Mouse (Mus musculus): ENCODE measurements around the gene Adamts8. TPM values are rescaled to one million over a fixed set of nuclear protein-coding genes. Genes with fewer than 3 reads are reported as not detected.

Adamts8 gene
- polyA plus RNA-seq, 1 experiment = 0.22 TPM

- H3K36me3 ChIP-seq (ENCODE audit: control insufficient read depth, insufficient read depth, low read length, poor library complexity, severe bottlenecking) = peaks cover 2% of the 10 kb centered on the region; the same call in 1 of the 2 replicates
Measured at GRCm38 (mm10) chr9:31011533-31011932, 69.2 kb downstream of the Adamts8 start.

GRCm38 (mm10) chr9:31012674-31013073 is 70.3 kb downstream of the Adamts8 start:
- H3K9me3 ChIP-seq (replicated peaks; ENCODE audit: control insufficient read depth, insufficient read depth, low read length, poor library complexity, severe bottlenecking) = no peaks in the 10 kb centered on the region

More at GRCm38 (mm10) chr9:31011533-31011932, 69.2 kb downstream of the Adamts8 start:
- Histone ChIP-seq H3K27me3 (ENCODE audit: control insufficient read depth, insufficient read depth, low read length, poor library complexity, severe bottlenecking) (no peaks in the 10 kb centered on the region), H3K27ac (ENCODE audit: insufficient read depth, low read length) (peak overlapping the region; percentile 90), H3K4me3 (ENCODE audit: low read depth, low read length) (no peak overlapping the region), H3K9ac (ENCODE audit: low read depth, poor library complexity, severe bottlenecking) (peak overlapping the region; percentile 75; the same call in 1 of the 2 replicates), H3K4me1 (ENCODE audit: control insufficient read depth, insufficient read depth, low read length) (peaks cover 10% of the 10 kb centered on the region), H3K9me3 (replicated peaks; ENCODE audit: control insufficient read depth, insufficient read depth, low read length, poor library complexity, severe bottlenecking) (no peaks in the 10 kb centered on the region)
- TF ChIP-seq CTCF (IDR thresholded peaks at IDR 0.05; ENCODE audit: low read depth, low read length) = no peak
- no peak for TF ChIP-seq EP300 (IDR thresholded peaks at IDR 0.05; ENCODE audit: insufficient read depth, low read depth, low read length)
- TF ChIP-seq POLR2A (IDR thresholded peaks at IDR 0.05; ENCODE audit: insufficient read depth, low read length) = no peak

GRCm38 (mm10) chr9:31013415-31013814 is 71.1 kb downstream of the Adamts8 start:
- H3K9me3 ChIP-seq (replicated peaks; ENCODE audit: control insufficient read depth, insufficient read depth, low read length, poor library complexity, severe bottlenecking) = no peaks in the 10 kb centered on the region
- 0 out of 2 replicates have a peak overlapping the region, but pooled peaks have one; percentile 75 for H3K9ac ChIP-seq (ENCODE audit: low read depth, poor library complexity, severe bottlenecking)
- peaks cover 2% of the 10 kb centered on the region; the same call in 1 of the 2 replicates for H3K36me3 ChIP-seq (ENCODE audit: control insufficient read depth, insufficient read depth, low read length, poor library complexity, severe bottlenecking)

More at GRCm38 (mm10) chr9:31012674-31013073, 70.3 kb downstream of the Adamts8 start:
- Histone ChIP-seq H3K4me1 (ENCODE audit: control insufficient read depth, insufficient read depth, low read length) (peaks cover 10% of the 10 kb centered on the region), H3K27ac (ENCODE audit: insufficient read depth, low read length) (peak overlapping the region; percentile 90), H3K4me3 (ENCODE audit: low read depth, low read length) (no peak overlapping the region), H3K9ac (ENCODE audit: low read depth, poor library complexity, severe bottlenecking) (peak overlapping the region; percentile 75), H3K27me3 (ENCODE audit: control insufficient read depth, insufficient read depth, low read length, poor library complexity, severe bottlenecking) (no peaks in the 10 kb centered on the region), H3K36me3 (ENCODE audit: control insufficient read depth, insufficient read depth, low read length, poor library complexity, severe bottlenecking) (peaks cover 2% of the 10 kb centered on the region; the same call in 1 of the 2 replicates)
- peak; percentile 82 for TF ChIP-seq EP300 (IDR thresholded peaks at IDR 0.05; ENCODE audit: insufficient read depth, low read depth, low read length)
- no peak for TF ChIP-seq POLR2A (IDR thresholded peaks at IDR 0.05; ENCODE audit: insufficient read depth, low read length)

More at GRCm38 (mm10) chr9:31013415-31013814, 71.1 kb downstream of the Adamts8 start:
- Histone ChIP-seq H3K27ac (ENCODE audit: insufficient read depth, low read length) (0 out of 2 replicates have a peak overlapping the region, but pooled peaks have one; percentile 90), H3K4me3 (ENCODE audit: low read depth, low read length) (no peak overlapping the region), H3K4me1 (ENCODE audit: control insufficient read depth, insufficient read depth, low read length) (peaks cover 12% of the 10 kb centered on the region), H3K27me3 (ENCODE audit: control insufficient read depth, insufficient read depth, low read length, poor library complexity, severe bottlenecking) (no peaks in the 10 kb centered on the region)
- no peak for TF ChIP-seq EP300 (IDR thresholded peaks at IDR 0.05; ENCODE audit: insufficient read depth, low read depth, low read length)

Other genes with a start within 250 kb of the Adamts8 start
- 4.6 and 5.0 TPM in 2 replicates for gene Adamts15, start 20.1 kb upstream of the Adamts8 start, polyA plus RNA-seq (2011; ENCODE audit: insufficient read depth, insufficient read length, low read depth, missing spikeins)
- 95.7 and 98.2 TPM in 2 replicates for gene Zbtb44, start 88.1 kb downstream of the Adamts8 start, polyA plus RNA-seq (2011; ENCODE audit: insufficient read depth, insufficient read length, low read depth, missing spikeins)
- 118 and 123 TPM in 2 replicates for gene St14, start 189.3 kb downstream of the Adamts8 start, polyA plus RNA-seq (2011; ENCODE audit: insufficient read depth, insufficient read length, low read depth, missing spikeins)